Mouse (Mus musculus) liver, embryonic 12.5 days (tissue): ENCODE data around the gene Chst11. TPM values are rescaled to one million over a fixed set of nuclear protein-coding genes. Genes with fewer than 3 reads are reported as not detected.
A peak's percentile ranks its signal among the peaks of the same experiment; 100 is the strongest.

ENCODE experiments used
- ATAC-seq: fragments of 200-750 bp; cut with Nextera tagmentation; 2 replicates; pipeline ENCODE4 v1.8.0; 2017; ENCODE audit warnings: moderate number of reproducible peaks, mild to moderate bottlenecking, moderate library complexity
- H3K27ac ChIP-seq: fragments of 300-500 bp; sonication (generic); 2 replicates; pipeline ENCODE4 v1.5.1; 2016; ENCODE audit warnings: mild to moderate bottlenecking
- H3K27me3 ChIP-seq: fragments of 300-500 bp; sonication (generic); replicated peaks from 2 replicates; pipeline ENCODE4 v1.6.1; 2016; ENCODE audit warnings: mild to moderate bottlenecking, moderate library complexity
- H3K36me3 ChIP-seq: fragments of 300-500 bp; sonication (generic); 2 replicates; pipeline ENCODE4 v1.6.1; 2016; ENCODE audit warnings: mild to moderate bottlenecking, moderate library complexity
- H3K4me1 ChIP-seq: fragments of 300-500 bp; sonication (generic); 2 replicates; pipeline ENCODE4 v1.6.1; 2016
- H3K4me2 ChIP-seq: fragments of 300-500 bp; sonication (generic); 2 replicates; pipeline ENCODE4 v1.6.1; 2016; ENCODE audit warnings: mild to moderate bottlenecking, moderate library complexity
- H3K4me3 ChIP-seq: fragments of 300-500 bp; sonication (generic); 2 replicates; pipeline ENCODE4 v1.5.1; 2016; ENCODE audit warnings: mild to moderate bottlenecking, moderate library complexity
- H3K9ac ChIP-seq: fragments of 300-500 bp; sonication (generic); 2 replicates; pipeline ENCODE4 v1.6.1; 2016; ENCODE audit warnings: mild to moderate bottlenecking, moderate library complexity
- H3K9me3 ChIP-seq: fragments of 300-500 bp; sonication (generic); replicated peaks from 2 replicates; pipeline ENCODE4 v1.6.1; 2016; ENCODE audit warnings: mild to moderate bottlenecking, moderate library complexity
- WGBS: fragments of 180-500 bp; shearing (Covaris S2); methylation state at CpG from one replicate; pipeline ENCODE4 v1.1.7; 2016; ENCODE audit not compliant: insufficient replicate concordance; 5-methylcytosine and 5-hydroxymethylcytosine counted together
- polyA plus RNA-seq: library from polyadenylated mRNA; unstranded; fragments of >200 nt; fragmentation: Nextera tagmentation; extraction: Ambion mirVana; gene quantifications from 2 replicates; pipeline ENCODE4 v1.2.1, GENCODE M21; 2016

Chst11 gene
- polyA plus RNA-seq, 1 experiment from 2014 or later = 1.9 TPM

- 65% methylated on average over 15 of the region's 15 CpGs for WGBS
- no peak overlapping the region for H3K4me2 ChIP-seq
These were observed 117.4 kb downstream of the Chst11 start for GRCm38 (mm10) chr10:83102745-83103144.

DNA sequence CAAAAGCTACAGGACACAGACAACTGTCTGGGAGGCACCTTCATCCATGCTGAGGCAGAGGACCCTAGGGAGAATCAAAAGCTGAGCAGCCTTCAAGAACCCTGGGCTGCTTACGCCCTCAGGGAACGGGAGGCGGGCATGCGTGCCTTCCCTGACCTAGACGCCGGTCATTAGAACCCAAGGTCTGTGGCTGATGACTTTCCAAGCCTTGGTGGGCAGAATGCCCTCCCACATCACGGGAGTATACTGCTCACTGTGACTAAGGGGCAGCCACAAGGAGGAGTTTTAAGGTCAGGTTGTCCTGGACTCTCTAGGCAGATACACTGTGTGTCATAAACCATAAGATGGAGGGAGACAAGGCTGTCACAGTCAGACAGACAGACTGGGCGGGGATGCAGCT, 118.9 kb downstream of the Chst11 start:
- no peaks in the 10 kb centered on the region for H3K27me3 ChIP-seq
- 84% methylated on average over 8 of the region's 8 CpGs for WGBS
- H3K4me3 ChIP-seq = no peak overlapping the region
- no peak overlapping the region for H3K4me2 ChIP-seq
- H3K9ac ChIP-seq = no peak overlapping the region
- peaks cover 13% of the 10 kb centered on the region; the same call in 1 of the 2 replicates for H3K4me1 ChIP-seq
- ATAC-seq = no peak
- no peaks in the 10 kb centered on the region for H3K36me3 ChIP-seq
- H3K27ac ChIP-seq = no peak overlapping the region
- no peaks in the 10 kb centered on the region for H3K9me3 ChIP-seq

More at GRCm38 (mm10) chr10:83102745-83103144, 117.4 kb downstream of the Chst11 start:
- Histone ChIP-seq H3K4me3 (no peak overlapping the region), H3K27ac (no peak overlapping the region), H3K27me3 (no peaks in the 10 kb centered on the region), H3K36me3 (no peaks in the 10 kb centered on the region), H3K9me3 (no peaks in the 10 kb centered on the region), H3K9ac (no peak overlapping the region), H3K4me1 (0 out of 2 replicates have a peak, but pooled peaks cover 6% of the 10 kb centered on the region)
- ATAC-seq = no peak

- H3K9me3 ChIP-seq = no peaks in the 10 kb centered on the region
- H3K4me2 ChIP-seq = no peak overlapping the region
- ATAC-seq = no peak
- peaks cover 10% of the 10 kb centered on the region; the same call in 1 of the 2 replicates for H3K4me1 ChIP-seq
- no peak overlapping the region for H3K9ac ChIP-seq
- H3K36me3 ChIP-seq = no peaks in the 10 kb centered on the region
- H3K4me3 ChIP-seq = no peak overlapping the region
- no peak overlapping the region for H3K27ac ChIP-seq
- no peaks in the 10 kb centered on the region for H3K27me3 ChIP-seq
- WGBS = 71% methylated on average over 7 of the region's 7 CpGs
These were observed 121.0 kb downstream of the Chst11 start for GRCm38 (mm10) chr10:83106152-83106746.

DNA sequence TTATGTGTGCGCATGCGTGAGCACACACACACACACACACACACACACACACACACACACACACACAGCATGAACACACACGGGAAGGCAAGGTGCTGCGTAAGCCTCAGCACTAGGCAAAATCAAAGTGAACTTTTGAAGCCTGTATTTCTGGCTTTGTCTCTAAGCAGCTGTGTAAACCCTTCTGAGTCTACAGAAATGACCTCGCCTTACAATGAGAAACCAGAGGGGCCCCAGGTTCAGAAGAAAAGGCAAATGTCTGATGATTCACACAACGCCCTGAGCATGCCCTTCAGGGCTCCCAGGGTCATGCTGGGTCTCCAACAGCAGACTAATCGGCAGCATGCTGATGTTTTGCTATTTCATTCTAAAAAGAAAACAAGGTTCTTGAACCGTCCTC, 122.1 kb downstream of the Chst11 start:
- 78% methylated on average over 8 of the region's 8 CpGs for WGBS
- Histone ChIP-seq H3K9me3 (no peaks in the 10 kb centered on the region), H3K27ac (no peak overlapping the region)

DNA sequence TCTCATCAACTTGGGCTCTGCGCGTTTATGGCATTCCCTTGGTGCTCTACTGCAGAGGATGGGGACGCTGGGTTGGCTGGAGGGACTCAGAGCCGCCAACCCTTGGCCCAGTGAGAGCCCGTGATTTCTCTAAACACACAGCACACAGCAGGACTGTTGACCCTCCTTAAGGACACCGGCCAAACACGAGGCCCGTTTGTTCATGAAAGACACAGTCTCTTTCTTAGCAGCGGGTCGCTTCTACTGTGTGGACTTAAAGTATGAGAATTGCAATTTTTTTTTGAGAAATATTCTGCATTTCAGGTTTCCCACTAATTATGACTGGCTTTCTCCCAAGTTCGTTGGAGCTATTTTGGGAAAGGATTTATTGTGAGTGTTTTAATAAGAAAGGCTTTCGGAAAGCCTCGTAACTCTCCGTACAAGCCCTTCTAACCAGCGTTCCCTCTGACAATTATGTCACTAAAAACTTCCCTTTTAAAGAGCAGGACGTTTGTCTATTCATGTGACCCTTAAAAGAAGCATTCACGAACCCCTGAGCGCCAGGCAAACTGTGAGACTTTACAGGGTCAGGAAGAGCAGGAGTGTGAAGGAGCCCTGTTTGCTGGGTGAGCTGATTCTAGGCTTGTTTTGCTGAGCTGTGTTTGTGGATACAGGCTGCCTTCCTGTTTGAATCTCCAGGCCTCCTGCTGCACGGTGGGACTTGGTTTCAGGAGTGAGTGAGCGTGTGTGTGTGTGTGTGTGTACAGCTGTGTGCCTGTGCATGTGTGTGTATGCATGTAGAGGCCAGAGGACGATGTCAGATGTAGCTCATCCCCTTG, 122.8 kb downstream of the Chst11 start:
- H3K9ac ChIP-seq = no peak overlapping the region
- H3K36me3 ChIP-seq = no peaks in the 10 kb centered on the region
- no peaks in the 10 kb centered on the region for H3K27me3 ChIP-seq
- H3K4me2 ChIP-seq = no peak overlapping the region
- no peaks in the 10 kb centered on the region for H3K9me3 ChIP-seq
- H3K4me1 ChIP-seq = peaks cover 13% of the 10 kb centered on the region; the same call in 1 of the 2 replicates
- no peak overlapping the region for H3K27ac ChIP-seq
- 70% methylated on average over 21 of the region's 21 CpGs for WGBS
- no peak for ATAC-seq
- H3K4me3 ChIP-seq = no peak overlapping the region

More for the DNA sequence above, 122.1 kb downstream of the Chst11 start:
- peaks cover 10% of the 10 kb centered on the region; the same call in 1 of the 2 replicates for H3K4me1 ChIP-seq
- no peak overlapping the region for H3K4me2 ChIP-seq
- no peaks in the 10 kb centered on the region for H3K27me3 ChIP-seq
- no peak overlapping the region for H3K4me3 ChIP-seq
- no peaks in the 10 kb centered on the region for H3K36me3 ChIP-seq
- H3K9ac ChIP-seq = no peak overlapping the region
- ATAC-seq = no peak

GRCm38 (mm10) chr10:83108946-83109345, 123.6 kb downstream of the Chst11 start:
- Histone ChIP-seq H3K36me3 (no peaks in the 10 kb centered on the region), H3K9me3 (no peaks in the 10 kb centered on the region), H3K4me3 (no peak overlapping the region), H3K27ac (no peak overlapping the region), H3K4me1 (peaks cover 13% of the 10 kb centered on the region; the same call in 1 of the 2 replicates), H3K4me2 (no peak overlapping the region), H3K9ac (no peak overlapping the region), H3K27me3 (no peaks in the 10 kb centered on the region)
- 82% methylated on average over 6 of the region's 6 CpGs for WGBS
- ATAC-seq = peak; percentile 38; the same call in 1 of the 2 replicates

DNA sequence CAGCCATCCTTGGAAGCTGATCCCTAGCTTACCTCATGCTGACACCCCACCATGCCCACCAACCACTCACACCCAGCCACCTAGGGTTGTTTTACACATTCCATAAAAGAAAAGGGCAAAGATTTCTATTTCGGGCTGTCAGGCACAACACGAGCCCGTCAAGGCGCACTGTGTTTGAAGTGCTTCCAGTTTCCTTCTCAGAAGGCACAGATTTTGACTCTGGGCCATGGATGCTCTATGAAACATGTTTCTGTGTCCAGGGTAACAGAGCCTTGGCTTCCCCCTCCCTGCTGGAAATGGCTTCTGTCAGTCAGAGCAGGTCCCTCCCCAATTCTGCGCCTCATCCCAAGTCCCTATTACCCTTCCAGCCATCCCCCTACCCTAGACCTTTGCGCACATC, 125.7 kb downstream of the Chst11 start:
- Histone ChIP-seq H3K9ac (no peak overlapping the region), H3K4me2 (no peak overlapping the region), H3K27me3 (no peaks in the 10 kb centered on the region), H3K27ac (no peak overlapping the region), H3K4me1 (peaks cover 20% of the 10 kb centered on the region), H3K4me3 (no peak overlapping the region), H3K9me3 (no peaks in the 10 kb centered on the region), H3K36me3 (no peaks in the 10 kb centered on the region)
- no peak for ATAC-seq
- 90% methylated on average over 6 of the region's 6 CpGs for WGBS

DNA sequence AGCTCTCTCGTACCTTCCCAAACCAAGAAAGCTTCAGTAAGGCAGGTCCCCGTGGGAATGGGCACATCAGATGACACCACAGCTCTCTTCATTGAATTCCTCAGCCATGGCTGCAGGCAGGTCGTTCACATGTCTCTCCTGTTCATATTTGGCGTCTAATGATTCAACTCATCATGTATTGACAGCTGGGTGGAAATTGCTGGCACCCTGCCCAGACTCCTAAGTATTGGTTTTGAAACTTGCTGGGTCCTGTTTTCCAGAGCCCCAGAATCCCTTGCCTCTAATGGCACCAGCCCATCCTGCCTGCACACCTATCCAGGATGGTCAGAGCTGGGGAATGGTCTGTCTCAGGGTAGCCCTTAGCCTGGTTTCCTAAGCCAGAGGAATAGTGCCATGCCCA, 127.0 kb downstream of the Chst11 start:
- H3K36me3 ChIP-seq = no peaks in the 10 kb centered on the region
- H3K4me2 ChIP-seq = no peak overlapping the region
- H3K9me3 ChIP-seq = no peaks in the 10 kb centered on the region
- no peak overlapping the region for H3K9ac ChIP-seq
- no peak overlapping the region for H3K27ac ChIP-seq
- no peak for ATAC-seq
- H3K27me3 ChIP-seq = no peaks in the 10 kb centered on the region
- H3K4me1 ChIP-seq = peaks cover 33% of the 10 kb centered on the region
- WGBS = 71% methylated on average over 4 of the region's 4 CpGs
- no peak overlapping the region for H3K4me3 ChIP-seq

- WGBS = 76% methylated on average over 5 of the region's 5 CpGs
- no peak for ATAC-seq
- no peak overlapping the region for H3K27ac ChIP-seq
These were observed 129.3 kb downstream of the Chst11 start for GRCm38 (mm10) chr10:83114564-83114963.

DNA sequence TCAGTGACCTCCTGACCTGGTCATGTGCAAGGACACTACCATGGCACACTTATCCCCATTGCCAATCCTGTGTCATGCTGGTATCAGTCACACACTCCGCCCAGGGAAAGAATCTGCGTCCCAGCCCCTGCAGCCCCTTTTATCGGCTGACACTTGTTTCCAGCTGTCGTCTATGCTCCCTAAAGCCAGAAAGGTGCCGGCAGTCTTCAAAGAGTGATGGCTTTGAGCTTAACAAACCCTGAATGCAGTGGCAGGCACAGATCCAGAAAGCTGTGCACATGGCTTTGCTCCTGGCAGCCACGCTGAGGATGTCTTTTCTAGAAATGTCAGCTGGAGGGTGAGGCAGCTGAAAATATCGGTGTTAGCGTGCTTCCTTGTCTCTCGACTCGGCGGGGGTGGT, 131.6 kb downstream of the Chst11 start:
- H3K27me3 ChIP-seq = no peaks in the 10 kb centered on the region
- no peak overlapping the region for H3K4me3 ChIP-seq
- H3K27ac ChIP-seq = no peak overlapping the region
- no peak overlapping the region for H3K9ac ChIP-seq
- H3K9me3 ChIP-seq = no peaks in the 10 kb centered on the region
- peak overlapping the region; percentile 45 for H3K4me2 ChIP-seq
- ATAC-seq = peak; percentile 65; the same call in 1 of the 2 replicates
- H3K4me1 ChIP-seq = peaks cover 39% of the 10 kb centered on the region
- 38% methylated on average over 11 of the region's 11 CpGs for WGBS
- H3K36me3 ChIP-seq = no peaks in the 10 kb centered on the region

More at GRCm38 (mm10) chr10:83114564-83114963, 129.3 kb downstream of the Chst11 start:
- Histone ChIP-seq H3K9ac (no peak overlapping the region), H3K9me3 (no peaks in the 10 kb centered on the region), H3K4me2 (no peak overlapping the region), H3K27me3 (no peaks in the 10 kb centered on the region), H3K4me3 (no peak overlapping the region), H3K36me3 (no peaks in the 10 kb centered on the region), H3K4me1 (peaks cover 33% of the 10 kb centered on the region)

DNA sequence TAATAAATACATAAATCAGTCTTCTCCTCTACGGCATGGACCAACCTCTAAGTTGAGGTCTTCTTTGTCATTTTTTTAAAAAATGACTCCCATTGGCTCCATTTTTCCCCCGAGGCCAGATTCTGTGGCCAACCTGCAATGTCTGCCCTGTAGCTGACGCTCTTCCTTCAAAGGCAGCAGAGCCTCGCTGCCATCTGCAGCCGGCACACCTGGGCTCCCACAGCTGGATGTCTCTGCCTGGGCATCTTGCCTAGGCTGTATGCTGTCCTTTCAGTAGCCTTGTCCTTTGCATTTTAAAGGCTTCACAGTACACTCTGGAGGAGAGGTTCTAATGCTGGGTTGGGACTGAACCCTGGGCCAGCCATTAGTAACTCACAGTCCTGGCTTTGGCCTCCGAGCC, 132.6 kb downstream of the Chst11 start:
- H3K27me3 ChIP-seq = no peaks in the 10 kb centered on the region
- H3K27ac ChIP-seq = no peak overlapping the region
- 82% methylated on average over 6 of the region's 6 CpGs for WGBS
- ATAC-seq = no peak
- H3K4me3 ChIP-seq = no peak overlapping the region
- no peaks in the 10 kb centered on the region for H3K9me3 ChIP-seq
- H3K9ac ChIP-seq = no peak overlapping the region
- H3K4me2 ChIP-seq = no peak overlapping the region
- H3K4me1 ChIP-seq = peaks cover 38% of the 10 kb centered on the region
- H3K36me3 ChIP-seq = no peaks in the 10 kb centered on the region

DNA sequence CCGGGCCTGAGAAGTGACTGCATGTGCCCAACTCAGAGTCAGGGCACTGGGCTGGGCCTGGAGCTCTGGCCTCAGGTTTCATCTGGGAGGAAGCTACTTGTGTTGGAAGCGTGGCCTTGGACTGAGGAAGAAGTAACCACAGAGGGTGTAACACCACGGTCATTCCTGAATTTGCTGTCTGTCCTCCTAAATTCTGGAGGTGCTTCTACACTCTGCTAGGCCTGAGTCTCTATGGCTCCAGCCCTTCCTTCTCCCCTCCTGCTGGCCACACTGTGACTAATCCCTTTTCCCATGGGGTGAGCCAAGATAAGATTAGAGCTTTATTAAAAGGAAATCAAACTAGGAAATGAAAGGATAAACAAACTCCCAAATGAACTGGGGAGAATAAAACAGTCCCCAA, 133.3 kb downstream of the Chst11 start:
- no peak overlapping the region for H3K27ac ChIP-seq
- no peak overlapping the region for H3K4me2 ChIP-seq
- WGBS = 63% methylated on average over 3 of the region's 3 CpGs
- no peaks in the 10 kb centered on the region for H3K27me3 ChIP-seq
- ATAC-seq = no peak
- H3K9ac ChIP-seq = no peak overlapping the region
- no peak overlapping the region for H3K4me3 ChIP-seq
- H3K36me3 ChIP-seq = no peaks in the 10 kb centered on the region
- no peaks in the 10 kb centered on the region for H3K9me3 ChIP-seq
- peaks cover 36% of the 10 kb centered on the region for H3K4me1 ChIP-seq
